Mouse (Mus musculus): ENCODE results near the gene Nfu1. TPM values are rescaled to one million over a fixed set of nuclear protein-coding genes. Genes with fewer than 3 reads are reported as not detected.

Gene Nfu1
- polyA plus RNA-seq (2014; fragmentation: Illumina TruSeq; extraction: RNeasy Lipid Tissue Mini Kit (QIAGEN cat#74804); ENCODE audit: low read depth, low replicate concordance): 62.4 TPM

GRCm38 (mm10) chr6:87008887-87009286 lies at the start of gene Nfu1:
Gene Nfu1 (plus strand): TSS chr6:87009236.

GRCm38 (mm10) chr6:87042337-87043130 lies 33.5 kb downstream of the Nfu1 start, which contains the start of gene Gfpt1:
Gene Gfpt1 (plus strand): TSS chr6:87042846.

Other genes with a start within 250 kb of the Nfu1 start
- gene Anxa4, start 215.7 kb upstream of the Nfu1 start, polyA plus RNA-seq (2014; fragmentation: Illumina TruSeq; extraction: RNeasy Lipid Tissue Mini Kit (QIAGEN cat#74804); ENCODE audit: low read depth, low replicate concordance): 107 TPM
- gene Aak1, start 159.7 kb upstream of the Nfu1 start, polyA plus RNA-seq (2014; fragmentation: Illumina TruSeq; extraction: RNeasy Lipid Tissue Mini Kit (QIAGEN cat#74804); ENCODE audit: low read depth, low replicate concordance): 25.4 TPM
- 71.7 TPM for gene Gfpt1, start 33.6 kb downstream of the Nfu1 start, polyA plus RNA-seq (2014; fragmentation: Illumina TruSeq; extraction: RNeasy Lipid Tissue Mini Kit (QIAGEN cat#74804); ENCODE audit: low read depth, low replicate concordance)
- not detected for gene D6Ertd527e, start 95.5 kb downstream of the Nfu1 start, polyA plus RNA-seq (2014; fragmentation: Illumina TruSeq; extraction: RNeasy Lipid Tissue Mini Kit (QIAGEN cat#74804); ENCODE audit: low read depth, low replicate concordance)